Mouse (Mus musculus): Measurements from ENCODE around the gene Pmpca.

- TF ChIP-seq CTCF (IDR thresholded peaks at IDR 0.05; ENCODE audit: extremely low read depth, insufficient read depth, low read length), result no peak
- TF ChIP-seq POLR2A (IDR thresholded peaks at IDR 0.05; ENCODE audit: extremely low read depth, insufficient read depth, low read length), result no peak
Observed at GRCm38 (mm10) chr2:26429851-26430250, 40.7 kb downstream of the Pmpca start.
